Mouse (Mus musculus) liver, adult (tissue): ENCODE measurements around the gene Gfpt2.

Experiments used
- GATA4 ChIP-seq: IDR thresholded peaks from 2 replicates; pipeline ENCODE4 v1.6.1; 2014; ENCODE audit warnings: mild to moderate bottlenecking, low read length; ENCODE audit not compliant: insufficient replicate concordance

Gfpt2 gene

GRCm38 (mm10) chr11:49821546-49821945 is 27.6 kb downstream of the Gfpt2 start:
- no peak for TF ChIP-seq GATA4

GRCm38 (mm10) chr11:49822337-49822736 is 28.4 kb downstream of the Gfpt2 start:
- TF ChIP-seq GATA4: no peak

- TF ChIP-seq GATA4: no peak
These were observed 30.9 kb downstream of the Gfpt2 start for GRCm38 (mm10) chr11:49824896-49825295.

- no peak for TF ChIP-seq GATA4
These were observed 33.3 kb downstream of the Gfpt2 start for GRCm38 (mm10) chr11:49827243-49827642.

- no peak for TF ChIP-seq GATA4
These were observed 35.3 kb downstream of the Gfpt2 start for GRCm38 (mm10) chr11:49829176-49829745.

GRCm38 (mm10) chr11:49831980-49832379 is 38.0 kb downstream of the Gfpt2 start:
- no peak for TF ChIP-seq GATA4

- no peak for TF ChIP-seq GATA4
These were observed 39.0 kb downstream of the Gfpt2 start for GRCm38 (mm10) chr11:49832962-49833361.

- TF ChIP-seq GATA4: no peak
These were observed 40.3 kb downstream of the Gfpt2 start for GRCm38 (mm10) chr11:49834248-49834647.

GRCm38 (mm10) chr11:49835257-49835956 is 41.4 kb downstream of the Gfpt2 start:
- TF ChIP-seq GATA4: no peak

- TF ChIP-seq GATA4: no peak
These were observed 43.9 kb downstream of the Gfpt2 start for GRCm38 (mm10) chr11:49837717-49838407.

- peak; percentile 9; the same call in 1 of the 2 replicates for TF ChIP-seq GATA4
These were observed 46.7 kb downstream of the Gfpt2 start for GRCm38 (mm10) chr11:49840666-49841065.

- TF ChIP-seq GATA4: no peak
These were observed 47.9 kb downstream of the Gfpt2 start for GRCm38 (mm10) chr11:49841886-49842285.

GRCm38 (mm10) chr11:49842718-49843117 is 48.7 kb downstream of the Gfpt2 start:
- TF ChIP-seq GATA4: no peak

GRCm38 (mm10) chr11:49844311-49844710 is 50.3 kb downstream of the Gfpt2 start:
- no peak for TF ChIP-seq GATA4

- TF ChIP-seq GATA4: no peak
These were observed 51.0 kb downstream of the Gfpt2 start for GRCm38 (mm10) chr11:49844969-49845368.

- no peak for TF ChIP-seq GATA4
These were observed 52.0 kb downstream of the Gfpt2 start for GRCm38 (mm10) chr11:49845958-49846357.
